Mouse (Mus musculus): ENCODE results near the gene BC024063. TPM values are rescaled to one million over a fixed set of nuclear protein-coding genes. Genes with fewer than 3 reads are reported as not detected.

Gene BC024063
- polyA plus RNA-seq, 1 experiment, result 1.7 TPM

- H3K4me1 ChIP-seq (ENCODE audit: control insufficient read depth, insufficient read depth, low read length), result no peaks in the 10 kb centered on the region
- no peak overlapping the region for H3K27ac ChIP-seq (ENCODE audit: insufficient read depth, low read length)
- H3K4me3 ChIP-seq (ENCODE audit: insufficient read depth, low read length), result no peak overlapping the region
- no peak for TF ChIP-seq CTCF (IDR thresholded peaks at IDR 0.05; ENCODE audit: extremely low read depth, insufficient read depth, low read length)
- no peak for TF ChIP-seq POLR2A (IDR thresholded peaks at IDR 0.05; ENCODE audit: extremely low read depth, insufficient read depth, low read length)
Observed at GRCm38 (mm10) chr10:82147571-82147970, 64.4 kb downstream of the BC024063 start.

Other genes with a start within 250 kb of the BC024063 start
- 3.5 and 3.6 TPM in 2 replicates for gene Gm32687, start 219.4 kb upstream of the BC024063 start, polyA plus RNA-seq (2012; rRNA removed)
- 2.4 TPM in 2 replicates for gene Zfp781, start 152.9 kb upstream of the BC024063 start, polyA plus RNA-seq (2012; rRNA removed)
- 6.1 and 6.8 TPM in 2 replicates for gene Zfp873, start 35.2 kb upstream of the BC024063 start, polyA plus RNA-seq (2012; rRNA removed)
- 3.2 and 3.4 TPM in 2 replicates for gene AU041133, start 44.7 kb downstream of the BC024063 start, polyA plus RNA-seq (2012; rRNA removed)
- gene Zfp938, start 157.9 kb downstream of the BC024063 start, polyA plus RNA-seq (2012; rRNA removed), result 22.5 and 23.1 TPM in 2 replicates
- gene 4932415D10Rik, start 233.2 kb downstream of the BC024063 start, polyA plus RNA-seq (2012; rRNA removed), result 0.02 TPM in 1 of 2 replicates, not detected in the other

All from cortical plate, adult 2 months (tissue).